Mouse (Mus musculus) T-helper 1 cell (primary cell): ENCODE data around the gene Tdrd1.

Experiments
- in situ Hi-C: fragments of 300-600 bp; cut with MboI, MseI; formaldehyde crosslinking; loops from one replicate; pipeline ENCODE4 v1.15.1; 2025; ENCODE audit warnings: high pct_unique_total_duplicates

Tdrd1 gene

GRCm38 (mm10) chr19:56828305-56828704, 2.3 kb downstream of the Tdrd1 start:
- in situ Hi-C loops = no loop called here

DNA sequence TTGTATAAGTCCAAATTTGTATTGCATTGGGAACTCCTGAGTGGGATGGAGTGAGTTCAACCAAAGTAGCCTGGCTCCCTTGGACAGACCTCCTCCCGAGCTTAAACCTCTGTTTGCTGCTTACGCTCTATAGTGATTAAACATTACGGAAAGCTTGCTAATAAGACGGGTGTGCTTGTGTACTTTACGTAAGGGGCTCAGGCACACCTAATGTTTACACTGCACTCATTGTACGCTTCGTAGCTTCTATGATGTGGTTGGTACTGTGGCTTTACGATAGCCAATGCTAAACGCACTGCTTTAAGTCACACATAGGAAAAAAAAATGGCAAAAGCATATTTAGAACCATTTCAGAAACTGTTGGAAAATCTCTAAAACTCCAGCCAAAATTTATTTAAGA, 3.3 kb downstream of the Tdrd1 start:
- in situ Hi-C loops = no loop called here

DNA sequence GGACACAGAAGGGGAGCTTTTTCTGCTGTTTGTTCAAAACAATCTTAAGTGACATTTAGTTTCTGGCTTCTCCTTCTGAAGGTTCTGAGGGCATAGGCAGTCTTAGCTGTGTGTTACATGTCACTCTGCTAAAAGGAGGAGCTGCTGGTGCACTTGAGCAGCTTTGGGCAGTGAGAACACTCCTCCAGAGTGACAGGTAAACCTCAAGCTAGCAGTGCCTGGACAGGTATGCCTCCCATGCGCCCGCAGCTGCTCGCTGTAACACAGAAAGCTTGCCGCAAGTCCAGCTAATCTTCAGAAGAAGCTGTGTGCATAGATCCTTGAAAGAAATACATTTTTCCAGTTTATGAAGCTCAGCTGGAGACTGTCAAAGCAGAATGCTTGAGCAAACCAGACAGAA, 4.2 kb downstream of the Tdrd1 start:
- in situ Hi-C loops = no loop called here

- in situ Hi-C loops = no loop called here
These were observed 9.3 kb downstream of the Tdrd1 start for GRCm38 (mm10) chr19:56835340-56835739.

DNA sequence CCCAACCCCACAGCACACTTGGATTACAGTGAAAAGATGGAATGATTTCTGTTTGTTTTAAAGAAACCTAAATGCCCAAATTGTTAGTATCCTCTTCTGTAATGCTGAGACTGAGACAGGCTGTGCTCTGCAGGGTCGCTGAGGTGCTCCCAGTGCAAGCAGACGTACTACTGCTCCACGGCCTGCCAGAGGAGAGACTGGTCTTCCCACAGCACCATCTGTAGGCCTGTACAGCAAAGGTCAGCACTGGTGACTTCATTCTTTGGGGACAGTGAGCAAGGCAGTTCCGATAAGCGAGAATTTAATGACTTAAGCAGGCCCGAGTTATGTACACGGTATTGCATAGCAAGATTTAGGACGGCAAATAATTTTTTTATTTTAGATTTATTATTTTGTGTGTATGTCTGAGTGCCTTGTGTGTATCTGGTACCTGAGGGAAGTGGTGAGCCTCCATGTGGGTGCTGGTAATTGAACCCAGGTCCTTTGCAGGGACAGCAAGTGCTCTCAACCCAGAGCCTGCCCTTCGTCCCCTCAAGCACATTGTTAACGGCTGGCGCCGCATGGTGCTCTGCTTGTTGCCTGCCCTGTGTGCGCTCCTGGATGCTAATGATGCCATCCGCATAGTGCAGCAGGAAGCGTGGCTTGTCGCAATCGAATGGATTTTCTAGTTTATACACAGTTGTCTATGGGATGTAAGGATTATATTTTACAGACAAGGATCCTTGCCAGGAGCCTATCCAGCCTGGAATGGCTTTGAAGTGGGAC, 13.1 kb downstream of the Tdrd1 start:
- in situ Hi-C loops = no loop called here

- in situ Hi-C loops = no loop called here
These were observed 17.0 kb downstream of the Tdrd1 start for GRCm38 (mm10) chr19:56842974-56843373.

GRCm38 (mm10) chr19:56852590-56852989, 26.6 kb downstream of the Tdrd1 start:
- in situ Hi-C loops = no loop called here

DNA sequence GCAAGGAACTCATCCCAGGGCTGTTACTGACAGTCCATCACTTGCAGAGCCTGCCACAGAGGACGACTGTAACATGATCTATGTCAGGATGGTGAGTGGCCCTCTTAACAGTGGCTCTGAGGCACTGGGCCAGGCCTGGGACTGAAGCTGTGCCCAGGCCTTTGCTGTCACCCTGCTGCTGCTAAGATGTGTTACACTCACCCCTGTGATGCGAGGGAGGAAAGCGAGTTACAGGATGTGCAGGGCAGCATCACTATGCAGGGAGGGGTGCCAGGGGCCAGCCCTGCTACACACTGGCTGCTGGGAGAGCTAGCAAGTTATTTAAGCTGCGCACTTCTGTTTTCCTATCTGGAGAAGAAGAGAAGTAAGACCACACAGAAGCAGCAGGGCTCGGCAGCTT, 30.4 kb downstream of the Tdrd1 start:
- in situ Hi-C loops = no loop called here

GRCm38 (mm10) chr19:56867701-56868100, 41.7 kb downstream of the Tdrd1 start:
- in situ Hi-C loops = no loop called here

GRCm38 (mm10) chr19:56873816-56874600, 48.0 kb downstream of the Tdrd1 start, which contains the start of gene Vwa2:
Gene Vwa2, plus strand, starts transcription at chr19:56874249.
- in situ Hi-C loops = no loop called here

DNA sequence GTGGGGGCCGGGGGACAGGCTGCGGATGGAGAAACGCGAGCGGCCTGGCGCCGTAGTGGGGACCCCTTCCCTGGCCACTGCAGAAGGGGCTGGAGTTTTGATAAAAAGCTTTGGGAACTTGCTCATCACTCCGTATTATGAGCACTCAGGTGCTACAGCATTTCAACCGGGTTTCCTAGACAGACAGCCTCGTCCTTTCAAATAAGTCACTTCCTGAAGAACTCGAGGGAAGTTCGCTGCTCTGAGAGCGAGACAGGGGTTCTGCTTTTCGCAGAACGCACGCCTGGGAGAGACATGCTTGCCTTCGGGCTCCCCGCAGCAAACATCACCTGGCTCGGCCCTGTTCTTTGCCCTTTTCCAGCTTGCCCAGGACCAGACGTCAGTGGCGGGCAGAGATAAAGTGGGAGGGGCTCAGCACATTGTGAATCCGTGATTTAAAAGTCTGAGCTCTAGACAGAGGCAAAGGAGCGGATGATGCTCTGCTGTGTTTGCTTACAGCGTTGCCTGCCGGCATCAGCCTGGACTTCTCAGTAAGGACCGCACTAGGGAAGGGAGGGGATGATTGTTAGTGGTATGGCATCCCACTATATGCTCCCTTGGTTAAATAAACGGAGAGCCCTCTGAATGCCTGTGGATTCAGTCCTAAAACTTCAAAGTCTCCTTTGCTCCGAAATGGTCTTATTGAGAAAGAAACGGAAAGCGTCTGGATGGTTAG, 48.7 kb downstream of the Tdrd1 start:
- in situ Hi-C loops = no loop called here

DNA sequence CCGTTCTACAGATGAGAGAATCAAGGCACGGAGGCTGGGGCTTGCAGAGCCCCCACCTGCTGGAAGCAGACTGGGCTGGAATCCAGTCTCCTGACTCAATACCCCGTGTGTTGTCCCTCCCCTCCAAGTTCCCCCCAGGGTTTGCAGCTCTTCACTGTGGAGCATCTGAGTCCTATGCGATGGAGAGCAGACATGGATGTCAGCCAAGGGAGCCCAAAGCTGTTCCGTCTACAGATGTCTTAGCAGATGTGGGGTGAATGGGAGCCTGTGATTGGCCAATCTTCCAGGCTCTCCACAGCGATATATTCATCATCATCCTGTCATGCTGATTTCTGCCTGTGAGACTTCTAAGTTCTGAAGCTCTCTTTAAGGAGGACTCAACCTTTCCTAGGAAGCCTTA, 51.4 kb downstream of the Tdrd1 start:
- in situ Hi-C loops = no loop called here

GRCm38 (mm10) chr19:56887879-56888278, 61.9 kb downstream of the Tdrd1 start:
- in situ Hi-C loops = no loop called here

DNA sequence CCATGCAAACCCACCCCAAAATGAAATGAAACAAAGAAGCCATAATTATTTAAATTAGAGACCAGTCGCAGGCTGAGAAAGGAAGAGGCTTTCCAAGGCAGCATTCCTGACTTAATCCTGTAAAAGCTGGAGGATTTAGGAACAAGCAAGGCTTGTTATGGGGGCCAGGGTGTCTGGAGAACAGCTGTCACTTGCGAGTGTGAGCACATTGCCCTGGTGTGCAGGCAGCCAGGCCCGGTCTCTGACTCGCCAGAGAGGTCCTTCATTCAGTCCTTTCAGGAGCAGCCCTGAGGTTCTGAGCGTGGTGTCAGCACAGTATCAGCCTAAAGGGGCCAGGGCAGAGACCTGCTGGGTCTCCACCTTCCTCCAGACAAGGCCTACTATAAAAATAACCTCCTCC, 62.6 kb downstream of the Tdrd1 start:
- in situ Hi-C loops = no loop called here

DNA sequence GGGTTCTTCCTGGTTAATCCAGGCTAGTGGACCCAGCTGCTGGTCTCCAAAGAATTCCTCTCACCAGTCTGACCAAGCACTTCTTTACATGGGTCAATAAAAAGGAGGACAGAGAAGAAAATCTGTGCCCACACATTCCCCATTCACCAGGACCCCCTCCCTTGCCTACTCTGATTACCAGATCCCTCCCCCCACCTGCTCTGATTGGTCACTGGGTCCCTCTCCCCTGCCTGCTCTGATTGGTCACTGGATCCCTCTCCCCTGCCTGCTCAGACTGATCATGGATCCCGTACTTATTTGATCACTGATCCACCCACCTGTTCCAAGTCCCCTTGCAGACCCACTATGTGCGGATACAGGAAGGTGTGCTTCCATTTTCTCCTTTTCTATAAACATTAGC, 65.4 kb downstream of the Tdrd1 start:
- in situ Hi-C loops = no loop called here

DNA sequence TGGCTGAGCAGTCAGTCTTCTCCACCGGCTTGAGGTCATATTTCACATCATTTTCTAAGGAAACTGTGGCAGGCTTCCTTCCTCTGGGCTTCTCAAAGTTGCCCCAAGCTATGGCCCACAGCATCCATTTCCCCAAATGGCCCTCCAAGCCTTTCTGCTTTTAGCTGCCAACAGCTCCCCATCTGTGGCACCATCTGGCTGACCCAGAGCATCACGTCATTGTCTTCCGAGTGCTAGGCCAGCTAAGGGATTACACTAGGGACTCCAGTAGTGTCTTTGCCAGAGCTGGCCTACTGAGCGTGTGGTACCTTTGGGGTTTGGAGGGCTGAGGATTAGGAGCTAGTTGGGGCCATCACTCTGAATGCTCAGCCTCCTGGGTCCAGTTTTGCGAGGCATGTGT, 66.6 kb downstream of the Tdrd1 start:
- in situ Hi-C loops = no loop called here

DNA sequence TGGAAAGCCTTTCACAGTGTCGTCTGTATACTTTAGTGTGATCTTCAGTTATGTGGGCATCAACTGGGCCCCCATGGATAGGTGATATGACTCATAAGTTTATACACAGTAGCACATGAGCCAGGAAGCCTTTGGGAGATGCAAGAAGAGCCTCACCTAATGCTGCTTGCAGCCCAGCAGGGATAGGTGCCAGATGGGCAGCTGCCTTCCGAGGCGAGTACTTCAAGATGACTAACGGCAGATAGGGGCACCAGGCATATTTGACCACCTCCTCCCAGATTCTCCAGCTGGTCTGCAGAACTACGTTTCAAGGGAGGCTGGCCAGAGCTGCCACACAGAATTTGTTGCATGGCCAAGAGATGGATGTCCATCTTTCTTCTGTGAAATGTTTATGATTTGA, 67.3 kb downstream of the Tdrd1 start:
- in situ Hi-C loops = no loop called here

DNA sequence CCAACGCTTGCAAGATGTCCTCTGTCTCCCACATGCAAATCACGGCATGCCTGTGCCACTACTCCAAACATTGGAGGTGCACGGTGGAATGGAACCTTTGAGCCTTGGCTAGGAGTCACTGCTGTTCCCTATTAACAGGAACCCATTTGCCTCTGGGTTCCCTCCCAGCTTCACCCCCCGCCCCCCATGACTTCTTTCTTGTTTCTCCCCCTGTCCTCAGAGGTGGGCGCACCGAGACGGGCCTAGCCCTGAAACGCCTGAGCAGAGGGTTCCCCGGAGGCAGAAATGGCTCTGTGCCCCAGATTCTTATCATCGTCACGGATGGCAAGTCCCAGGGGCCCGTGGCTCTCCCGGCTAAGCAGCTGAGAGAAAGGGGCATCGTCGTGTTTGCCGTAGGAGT, 71.6 kb downstream of the Tdrd1 start:
- in situ Hi-C loops = no loop called here

DNA sequence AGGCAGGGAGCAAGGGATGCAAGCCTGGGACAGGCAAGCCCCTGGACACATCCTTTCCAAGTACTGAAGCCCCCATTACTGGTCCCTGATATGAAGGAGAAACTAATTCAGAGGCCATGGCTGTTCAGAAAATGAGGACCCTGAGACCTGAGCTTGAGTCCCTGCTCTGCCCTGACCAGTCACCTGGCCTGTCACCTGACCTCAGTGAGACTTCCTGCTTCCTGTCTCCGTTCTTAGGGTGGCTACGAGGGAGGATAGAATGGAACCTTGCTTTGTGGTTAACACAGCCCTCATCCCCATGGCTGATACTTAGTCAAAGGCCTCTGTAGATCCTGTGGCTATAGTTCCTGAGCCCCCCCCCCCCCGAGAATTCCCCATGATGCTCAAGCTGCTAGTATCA, 78.1 kb downstream of the Tdrd1 start:
- in situ Hi-C loops = no loop called here

DNA sequence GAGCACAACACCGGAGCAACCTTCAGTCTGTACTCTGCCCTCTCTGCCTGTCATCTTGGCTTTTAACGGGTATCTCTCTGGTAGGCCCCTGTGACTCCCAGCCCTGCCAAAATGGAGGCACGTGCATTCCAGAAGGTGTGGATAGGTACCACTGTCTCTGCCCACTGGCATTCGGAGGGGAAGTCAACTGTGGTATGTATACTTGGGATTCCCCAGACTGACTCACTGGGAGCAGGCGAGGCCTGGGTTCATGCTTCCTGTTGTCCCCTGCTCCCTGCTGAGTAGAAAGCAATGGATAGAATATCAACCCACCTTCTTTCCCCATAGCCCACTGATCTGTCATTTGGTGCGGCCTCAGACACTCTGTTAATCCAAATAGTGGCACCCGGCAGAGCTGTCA, 79.4 kb downstream of the Tdrd1 start:
- in situ Hi-C loops = no loop called here

GRCm38 (mm10) chr19:56907850-56908249, 81.8 kb downstream of the Tdrd1 start:
- in situ Hi-C loops = no loop called here

DNA sequence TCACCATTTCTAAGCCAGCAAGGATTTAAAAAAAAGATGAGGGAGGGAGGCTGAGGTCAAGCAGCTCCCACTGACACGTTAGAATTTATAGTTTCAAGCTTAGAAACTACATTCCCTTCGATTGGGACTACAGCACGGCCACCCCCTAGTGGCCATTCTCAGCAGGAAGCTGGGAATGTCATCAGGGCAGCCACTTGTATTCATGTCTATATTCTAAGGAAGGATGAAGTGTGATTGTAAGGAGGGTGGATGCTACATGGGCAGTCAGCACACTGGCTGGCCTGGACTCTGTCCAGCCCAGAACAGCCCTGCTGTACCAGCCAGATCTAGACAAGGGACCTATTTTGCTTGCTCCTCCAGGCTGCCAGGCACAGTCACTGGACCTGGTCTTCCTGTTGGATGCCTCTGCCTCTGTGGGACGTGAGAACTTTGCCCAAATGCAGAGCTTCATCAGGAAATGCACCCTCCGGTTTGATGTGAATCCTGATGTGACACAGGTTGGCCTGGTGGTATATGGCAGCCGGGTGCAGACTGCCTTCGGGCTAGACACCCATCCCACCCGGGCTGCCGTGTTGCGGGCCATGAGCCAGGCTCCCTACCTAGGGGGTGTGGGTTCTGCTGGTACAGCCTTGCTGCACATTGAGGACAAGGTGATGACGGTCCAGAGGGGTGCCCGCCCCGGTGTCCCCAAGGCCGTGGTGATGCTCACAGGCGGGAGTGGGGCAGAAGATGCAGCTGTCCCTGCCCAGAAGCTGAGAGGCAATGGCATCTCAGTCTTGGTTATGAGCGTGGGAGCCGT, 82.7 kb downstream of the Tdrd1 start:
- in situ Hi-C loops = no loop called here
